Mouse (Mus musculus) liver, embryonic 13.5 days (tissue): ENCODE measurements around the gene Pitpna. TPM values are rescaled to one million over a fixed set of nuclear protein-coding genes. Genes with fewer than 3 reads are reported as not detected.

Experiments used
- ATAC-seq: fragments of 200-750 bp; cut with Nextera tagmentation; 2 replicates; pipeline ENCODE4 v1.8.0; 2017; ENCODE audit warnings: low read depth, mild to moderate bottlenecking, moderate number of reproducible peaks, moderate library complexity
- DNase-seq: peaks from one replicate; pipeline ENCODE4 v3.0.0; 2022
- H3K27ac ChIP-seq: fragments of 300-500 bp; sonication (generic); 2 replicates; pipeline ENCODE4 v1.5.1; 2015; ENCODE audit warnings: moderate library complexity, mild to moderate bottlenecking, inconsistent platforms
- H3K27me3 ChIP-seq: fragments of 300-500 bp; sonication (generic); 2 replicates; pipeline ENCODE4 v1.6.1; 2015; ENCODE audit warnings: mild to moderate bottlenecking, inconsistent platforms
- H3K36me3 ChIP-seq: fragments of 300-500 bp; sonication (generic); 2 replicates; pipeline ENCODE4 v1.6.1; 2015; ENCODE audit warnings: mild to moderate bottlenecking, inconsistent platforms
- H3K4me1 ChIP-seq: fragments of 300-500 bp; sonication (generic); replicated peaks from 2 replicates; pipeline ENCODE4 v1.6.1; 2015; ENCODE audit warnings: inconsistent platforms
- H3K4me2 ChIP-seq: fragments of 300-500 bp; sonication (generic); 2 replicates; pipeline ENCODE4 v1.6.1; 2015; ENCODE audit warnings: inconsistent platforms, mild to moderate bottlenecking, moderate library complexity
- H3K4me3 ChIP-seq: fragments of 300-500 bp; sonication (generic); replicated peaks from 2 replicates; pipeline ENCODE4 v1.5.1; 2015; ENCODE audit warnings: mild to moderate bottlenecking, inconsistent platforms
- H3K9ac ChIP-seq: fragments of 300-500 bp; sonication (generic); 2 replicates; pipeline ENCODE4 v1.6.1; 2015; ENCODE audit warnings: mild to moderate bottlenecking, inconsistent platforms
- H3K9me3 ChIP-seq: fragments of 300-500 bp; sonication (generic); replicated peaks from 2 replicates; pipeline ENCODE4 v1.6.1; 2016; ENCODE audit warnings: inconsistent platforms
- WGBS: fragments of 180-500 bp; shearing (Covaris S2); methylation state at CpG from one replicate; pipeline ENCODE4 v1.1.7; 2015; ENCODE audit not compliant: insufficient replicate concordance; 5-methylcytosine and 5-hydroxymethylcytosine counted together
- polyA plus RNA-seq: library from polyadenylated mRNA; unstranded; fragments of >200 nt; fragmentation: Nextera tagmentation; extraction: Ambion mirVana; gene quantifications from 2 replicates; pipeline ENCODE4 v1.2.1, GENCODE M21; 2015

Pitpna gene
- polyA plus RNA-seq, 1 experiment from 2014 or later, result 33.2 TPM

DNA sequence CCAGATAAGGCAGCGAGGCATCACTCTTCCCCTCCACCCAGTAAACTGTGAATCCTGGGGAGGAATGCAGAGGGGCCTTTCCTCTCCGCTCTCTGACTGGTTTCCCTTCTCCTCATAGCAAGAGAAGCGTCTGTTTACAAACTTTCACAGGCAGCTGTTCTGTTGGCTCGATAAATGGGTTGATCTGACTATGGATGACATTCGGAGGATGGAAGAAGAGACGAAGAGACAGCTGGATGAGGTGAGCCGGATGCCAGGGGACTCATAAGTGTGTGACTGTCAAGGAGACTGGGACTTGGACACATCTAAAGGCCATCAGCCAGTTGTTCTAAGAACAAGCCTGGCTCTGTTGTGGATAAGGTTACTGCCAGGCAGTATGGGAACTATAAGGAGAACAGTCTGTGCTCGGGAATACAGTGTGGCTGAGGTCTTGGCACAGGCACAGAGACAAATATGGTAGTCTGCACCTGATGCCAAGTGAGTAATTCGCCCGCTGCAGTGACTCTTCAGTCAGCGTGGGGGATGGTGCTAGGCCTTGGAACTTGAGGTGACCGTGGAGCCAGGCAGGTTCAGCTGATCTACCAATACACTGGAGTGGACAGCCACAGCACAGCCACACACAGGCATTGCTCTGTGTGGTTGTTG, 32.4 kb downstream of the Pitpna start:
- peaks cover 20% of the 10 kb centered on the region for H3K4me1 ChIP-seq
- H3K36me3 ChIP-seq, result peaks cover 67% of the 10 kb centered on the region
- no peak for DNase-seq
- no peaks in the 10 kb centered on the region for H3K9me3 ChIP-seq
- ATAC-seq, result no peak
- no peak overlapping the region for H3K4me3 ChIP-seq
- no peak overlapping the region for H3K9ac ChIP-seq
- H3K27ac ChIP-seq, result no peak overlapping the region
- 83% methylated on average over 12 of the region's 12 CpGs for WGBS
- H3K4me2 ChIP-seq, result no peak overlapping the region
- no peaks in the 10 kb centered on the region for H3K27me3 ChIP-seq

DNA sequence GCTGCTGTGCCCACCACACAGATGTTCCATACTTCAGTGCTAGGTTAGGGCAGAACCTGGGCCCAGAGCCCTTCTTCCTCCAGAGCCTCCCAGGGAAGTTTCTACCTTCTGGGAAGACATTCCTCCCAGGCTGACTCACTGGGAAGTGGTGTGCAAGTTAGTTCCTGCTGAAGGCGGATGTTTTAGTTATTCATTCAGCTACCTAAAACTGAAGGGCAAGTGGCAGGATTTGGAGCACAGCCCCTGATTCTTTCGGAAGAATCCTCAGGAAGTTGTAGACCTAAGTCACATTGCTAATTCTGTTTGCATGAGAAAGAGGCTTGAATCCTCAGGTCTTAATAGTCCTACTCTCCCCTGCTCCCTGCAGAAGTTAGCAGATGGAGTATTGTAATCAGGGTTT, 33.5 kb downstream of the Pitpna start:
- WGBS, result 81% methylated on average over 2 of the region's 2 CpGs
- Histone ChIP-seq H3K27ac (no peak overlapping the region), H3K9ac (no peak overlapping the region), H3K4me2 (no peak overlapping the region), H3K4me1 (peaks cover 20% of the 10 kb centered on the region), H3K36me3 (peaks cover 73% of the 10 kb centered on the region), H3K4me3 (no peak overlapping the region), H3K9me3 (no peaks in the 10 kb centered on the region), H3K27me3 (no peaks in the 10 kb centered on the region)
- ATAC-seq (no peak), DNase-seq (no peak)

DNA sequence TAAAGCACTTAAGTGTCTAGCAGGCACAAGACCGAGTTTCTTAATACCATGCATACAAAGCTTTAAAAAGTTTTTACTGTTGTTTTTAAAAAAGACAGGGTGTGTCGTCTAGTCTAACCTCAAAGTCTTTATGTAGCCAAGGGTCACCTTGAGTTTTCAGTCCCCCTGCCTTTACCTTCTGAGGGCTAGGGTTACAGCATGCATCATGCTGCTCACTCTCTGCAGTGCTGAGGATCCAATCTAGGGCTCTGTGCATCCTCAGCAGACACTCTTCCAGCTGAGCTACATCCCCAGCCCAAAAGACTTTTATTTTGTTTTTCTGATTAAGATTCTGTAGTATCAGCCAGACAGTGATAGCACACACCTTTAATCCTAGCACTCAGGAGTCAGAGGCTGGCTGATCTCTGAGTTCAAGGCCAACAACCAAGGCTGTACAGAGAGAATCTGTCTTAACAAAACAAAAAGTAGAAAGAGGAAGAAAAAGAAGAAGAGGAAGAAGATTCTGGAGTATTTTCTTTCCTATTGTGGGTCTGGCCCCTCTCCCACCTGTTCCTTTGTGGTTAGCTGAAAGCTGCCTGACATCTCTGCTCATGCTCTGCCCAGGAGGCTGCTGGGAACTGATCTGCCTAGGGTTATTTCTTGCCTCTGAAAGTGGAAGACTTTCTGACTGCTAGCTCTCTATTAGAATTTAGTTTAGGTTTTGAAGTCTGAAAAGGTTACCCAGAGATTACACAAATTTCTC, 34.9 kb downstream of the Pitpna start:
- no peaks in the 10 kb centered on the region for H3K27me3 ChIP-seq
- no peak overlapping the region for H3K4me2 ChIP-seq
- DNase-seq (no peak), ATAC-seq (no peak)
- no peak overlapping the region for H3K4me3 ChIP-seq
- H3K27ac ChIP-seq, result peak overlapping the region; percentile 69; the same call in 1 of the 2 replicates
- no peaks in the 10 kb centered on the region for H3K9me3 ChIP-seq
- H3K36me3 ChIP-seq, result peaks cover 75% of the 10 kb centered on the region
- no peak overlapping the region for H3K9ac ChIP-seq
- H3K4me1 ChIP-seq, result peaks cover 20% of the 10 kb centered on the region
- WGBS, result 72% methylated on average over 2 of the region's 2 CpGs

DNA sequence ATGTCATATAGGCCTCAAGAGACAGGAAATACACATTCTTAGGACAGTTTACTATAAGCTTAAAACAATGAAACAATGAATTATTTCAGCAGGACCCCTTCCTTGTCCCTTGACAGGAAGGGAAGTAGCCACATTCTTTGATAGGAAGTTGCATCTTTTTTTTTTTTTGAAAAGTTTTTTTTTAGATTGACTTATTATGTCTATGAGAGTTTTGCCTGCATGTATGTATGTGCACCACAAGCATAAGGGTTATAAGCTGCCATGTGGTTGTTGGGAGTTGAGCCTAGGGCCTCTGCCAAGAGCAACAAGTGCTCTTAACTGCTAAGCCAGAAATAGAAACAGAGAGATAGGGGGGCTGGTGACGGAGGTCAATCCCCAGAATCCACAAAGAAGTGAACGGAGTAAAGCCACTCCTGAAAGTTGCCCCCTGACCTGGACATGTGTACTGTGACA, 36.2 kb downstream of the Pitpna start:
- 16% methylated on average over 2 of the region's 2 CpGs for WGBS
- no peak for ATAC-seq

DNA sequence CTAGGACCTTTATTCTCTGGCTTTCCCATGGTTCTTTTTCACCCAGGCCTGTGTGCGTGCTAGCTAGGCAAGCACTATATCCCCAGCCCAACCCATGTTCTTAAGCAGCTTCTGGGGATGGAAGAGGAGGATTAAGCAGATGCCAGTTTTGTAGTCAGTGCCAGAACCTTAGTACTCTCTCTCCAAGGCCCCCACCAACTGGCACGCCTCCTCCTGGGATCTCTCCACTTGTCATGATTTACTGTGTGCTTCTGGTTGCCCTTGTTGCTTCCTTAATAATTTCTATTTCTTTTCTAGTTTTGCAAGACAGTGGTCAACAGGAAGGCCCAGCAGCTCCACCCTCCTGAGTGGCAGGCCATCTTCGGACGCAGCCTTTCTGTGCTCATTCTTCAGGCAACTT, 37.9 kb downstream of the Pitpna start:
- peaks cover 55% of the 10 kb centered on the region for H3K36me3 ChIP-seq
- no peak for DNase-seq
- no peak overlapping the region for H3K9ac ChIP-seq
- H3K27me3 ChIP-seq, result no peaks in the 10 kb centered on the region
- no peak overlapping the region for H3K27ac ChIP-seq
- ATAC-seq, result no peak
- H3K4me1 ChIP-seq, result peaks cover 31% of the 10 kb centered on the region
- 82% methylated on average over 4 of the region's 4 CpGs for WGBS
- no peak overlapping the region for H3K4me3 ChIP-seq
- H3K9me3 ChIP-seq, result no peaks in the 10 kb centered on the region
- H3K4me2 ChIP-seq, result no peak overlapping the region

More for the DNA sequence above, 36.2 kb downstream of the Pitpna start:
- Histone ChIP-seq H3K27me3 (no peaks in the 10 kb centered on the region), H3K4me2 (no peak overlapping the region), H3K27ac (peak overlapping the region; percentile 67; the same call in 1 of the 2 replicates), H3K9ac (no peak overlapping the region), H3K4me3 (no peak overlapping the region), H3K4me1 (peaks cover 20% of the 10 kb centered on the region), H3K9me3 (no peaks in the 10 kb centered on the region), H3K36me3 (peaks cover 72% of the 10 kb centered on the region)
- DNase-seq, result no peak

DNA sequence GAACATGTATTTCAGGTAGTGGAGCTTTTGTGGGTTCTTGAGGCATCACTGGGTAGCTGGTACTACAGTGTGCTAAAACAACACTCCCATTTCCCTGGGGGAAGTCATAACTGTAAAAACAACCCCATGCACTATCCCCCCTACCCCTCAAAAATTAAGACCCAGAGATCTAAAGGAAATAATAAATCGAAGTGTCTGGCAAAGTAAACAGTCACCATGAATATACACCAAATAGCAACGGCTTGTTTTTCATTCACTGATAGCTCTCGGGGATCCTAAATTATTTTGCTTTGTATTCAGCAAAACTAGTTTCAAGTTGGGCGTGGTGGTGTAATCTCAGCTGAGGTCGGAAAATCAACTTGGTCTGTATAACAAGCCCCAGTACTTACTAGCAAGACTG, 42.2 kb downstream of the Pitpna start:
- H3K9ac ChIP-seq, result peak overlapping the region; percentile 77
- WGBS, result 7% methylated on average over 5 of the region's 5 CpGs
- H3K27ac ChIP-seq, result peak overlapping the region; percentile 80
- DNase-seq (no peak), ATAC-seq (no peak)
- H3K4me2 ChIP-seq, result peak overlapping the region; percentile 86
- H3K4me1 ChIP-seq, result peaks cover 26% of the 10 kb centered on the region
- no peaks in the 10 kb centered on the region for H3K27me3 ChIP-seq
- H3K36me3 ChIP-seq, result peaks cover 39% of the 10 kb centered on the region
- peak overlapping the region; percentile 93 for H3K4me3 ChIP-seq
- H3K9me3 ChIP-seq, result no peaks in the 10 kb centered on the region

DNA sequence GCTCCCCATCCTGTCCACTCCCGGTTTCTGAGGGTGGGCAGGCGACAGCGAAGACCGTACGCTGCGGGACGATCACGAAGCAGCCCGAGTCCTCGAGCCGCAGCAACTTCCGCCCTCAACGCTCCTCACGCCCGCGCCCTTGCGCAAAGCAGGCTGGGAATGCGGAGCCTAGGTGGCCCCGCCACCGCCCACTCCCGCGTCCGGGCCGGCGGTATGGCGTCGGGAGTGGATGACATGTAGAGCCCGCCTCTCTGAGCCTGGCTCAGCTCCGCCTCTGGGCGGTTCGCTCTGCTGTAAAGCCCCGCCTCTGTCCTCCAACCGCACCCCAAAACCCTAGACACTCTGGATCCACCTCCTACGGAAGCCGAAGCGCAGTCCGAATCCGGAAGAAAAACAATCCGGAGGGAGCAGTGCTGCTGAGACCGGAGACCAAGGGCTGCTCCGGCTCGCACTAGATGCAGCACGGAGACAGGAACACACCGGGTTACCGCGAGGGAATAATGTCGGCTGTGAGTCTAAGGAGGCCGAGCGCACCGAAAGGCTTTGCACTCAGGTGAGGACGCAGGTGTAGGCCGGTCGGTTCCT, 42.8 kb downstream of the Pitpna start, which contains the start of gene Inpp5k:
Inpp5k (plus strand) TSS at position 344 of the 585 bp plus-strand sequence.
- ATAC-seq (peak; percentile 100), DNase-seq (peak; percentile 98)
- Histone ChIP-seq H3K4me2 (peak within 1 kb of the TSS; percentile 86), H3K4me3 (peak within 1 kb of the TSS; percentile 93), H3K27me3 (no peaks in the 10 kb centered on the region), H3K9ac (peak within 1 kb of the TSS; percentile 87), H3K27ac (peak within 1 kb of the TSS; percentile 81), H3K4me1 (peaks cover 31% of the 10 kb centered on the region), H3K36me3 (peaks cover 36% of the 10 kb centered on the region), H3K9me3 (no peaks in the 10 kb centered on the region)
- under 1% methylated on average over 53 of the region's 53 CpGs for WGBS

DNA sequence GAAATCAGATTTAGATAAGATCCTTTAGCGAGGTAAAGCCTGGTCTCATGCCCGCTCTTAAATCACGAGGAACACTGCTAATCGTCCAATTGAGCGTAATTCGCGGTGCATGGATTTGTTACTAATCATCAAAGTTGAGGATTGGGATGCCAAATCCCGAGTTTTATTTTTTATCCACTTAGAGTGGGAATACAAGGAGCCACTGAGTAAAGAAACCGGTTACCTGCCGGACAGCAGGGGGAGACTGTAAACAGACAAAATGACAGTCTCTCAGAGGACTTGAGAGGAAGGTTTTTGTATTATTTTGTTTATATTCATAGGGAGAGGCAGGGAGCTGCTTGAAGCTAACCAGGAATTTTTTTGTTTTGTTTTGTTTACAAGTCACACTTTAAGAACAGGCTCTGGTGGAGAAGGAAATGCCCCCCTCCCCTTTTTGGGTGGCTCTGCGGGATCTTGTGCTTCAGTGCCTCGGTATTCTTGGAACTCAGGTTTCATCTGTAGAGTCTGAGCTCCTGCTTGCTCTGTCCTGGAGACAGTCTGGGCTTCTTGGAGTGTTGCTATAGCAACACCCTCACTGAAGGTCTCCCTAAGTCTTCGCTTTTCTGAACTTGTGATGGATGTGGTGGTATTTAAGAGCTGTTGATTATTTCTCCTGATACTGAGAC, 43.8 kb downstream of the Pitpna start:
- no peaks in the 10 kb centered on the region for H3K9me3 ChIP-seq
- 11% methylated on average over 13 of the region's 13 CpGs for WGBS
- ATAC-seq (no peak), DNase-seq (no peak)
- no peaks in the 10 kb centered on the region for H3K27me3 ChIP-seq
- peaks cover 27% of the 10 kb centered on the region for H3K36me3 ChIP-seq
- peaks cover 34% of the 10 kb centered on the region for H3K4me1 ChIP-seq
- peak overlapping the region; percentile 81; the same call in 1 of the 2 replicates for H3K27ac ChIP-seq
- peak overlapping the region; percentile 93 for H3K4me3 ChIP-seq
- peak overlapping the region; percentile 86 for H3K4me2 ChIP-seq
- H3K9ac ChIP-seq, result peak overlapping the region; percentile 87

DNA sequence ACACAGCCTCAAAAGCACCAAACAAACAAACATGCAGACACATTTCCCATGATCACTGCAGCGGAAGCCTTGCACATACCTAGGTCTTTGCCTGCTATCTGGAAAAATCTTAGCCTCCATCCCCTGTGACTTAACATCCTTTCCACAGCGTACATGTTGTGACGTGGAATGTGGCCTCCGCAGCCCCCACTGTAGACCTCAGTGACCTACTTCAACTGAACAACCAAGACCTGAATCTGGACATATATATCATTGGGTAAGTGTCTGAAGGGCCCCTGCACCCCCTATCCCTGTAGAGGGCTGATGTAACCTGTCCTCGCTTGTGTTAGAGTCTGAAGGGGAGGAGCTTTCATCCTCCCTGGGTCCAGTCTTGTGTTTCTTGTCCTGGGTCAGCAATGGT, 45.0 kb downstream of the Pitpna start:
- no peaks in the 10 kb centered on the region for H3K9me3 ChIP-seq
- WGBS, result 85% methylated on average over 5 of the region's 5 CpGs
- no peak for ATAC-seq

DNA sequence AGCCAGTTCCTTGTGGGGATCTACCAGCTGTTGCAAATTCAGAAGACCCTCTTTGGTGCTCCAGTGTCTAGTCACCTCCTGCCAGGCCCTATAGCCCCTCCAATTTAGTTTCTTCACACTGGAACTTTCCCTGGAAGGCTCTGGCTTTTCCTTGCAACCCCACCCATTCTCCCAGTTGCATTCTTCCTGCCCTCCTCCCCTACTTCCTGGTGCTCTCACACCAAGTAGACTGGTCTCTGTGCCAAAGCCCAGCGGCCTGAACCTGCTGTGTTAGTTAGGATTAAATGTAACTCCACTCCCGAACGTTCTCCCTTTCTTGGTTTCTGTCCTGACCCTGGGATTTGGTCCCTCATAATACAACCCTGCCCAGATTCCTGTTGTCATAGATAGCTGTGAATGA, 46.9 kb downstream of the Pitpna start:
- 78% methylated on average over 3 of the region's 3 CpGs for WGBS

More for the DNA sequence above, 45.0 kb downstream of the Pitpna start:
- peaks cover 45% of the 10 kb centered on the region for H3K4me1 ChIP-seq
- no peak overlapping the region for H3K4me2 ChIP-seq
- no peak overlapping the region for H3K9ac ChIP-seq
- H3K36me3 ChIP-seq, result peaks cover 22% of the 10 kb centered on the region
- no peak overlapping the region for H3K4me3 ChIP-seq
- no peaks in the 10 kb centered on the region for H3K27me3 ChIP-seq
- no peak for DNase-seq
- no peak overlapping the region for H3K27ac ChIP-seq

DNA sequence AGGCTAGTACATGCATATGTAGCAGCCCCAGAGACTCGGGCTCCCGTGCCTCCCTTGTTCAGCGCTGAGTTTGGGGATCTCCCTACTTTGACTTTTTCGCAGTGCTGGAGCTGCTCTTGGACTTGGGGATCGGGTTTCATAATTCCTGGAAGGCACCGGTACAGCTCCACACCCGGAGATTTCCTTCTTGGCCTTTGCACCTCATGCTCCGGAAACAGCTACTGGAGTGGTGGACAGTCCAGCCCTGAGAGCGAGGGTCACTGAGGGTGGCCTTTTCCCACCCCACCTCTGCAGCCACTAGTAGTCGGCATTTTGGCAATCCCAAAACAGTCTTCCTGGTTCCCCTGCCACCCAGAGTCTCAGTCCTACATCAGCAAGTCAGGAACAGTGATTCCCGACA, 47.4 kb downstream of the Pitpna start:
- 0 out of 2 replicates have a peak overlapping the region, but pooled peaks have one; percentile 18 for H3K27ac ChIP-seq
- H3K36me3 ChIP-seq, result peaks cover 21% of the 10 kb centered on the region
- WGBS, result 69% methylated on average over 11 of the region's 11 CpGs
- H3K27me3 ChIP-seq, result no peaks in the 10 kb centered on the region
- H3K9me3 ChIP-seq, result no peaks in the 10 kb centered on the region
- H3K4me3 ChIP-seq, result no peak overlapping the region
- ATAC-seq (no peak), DNase-seq (no peak)
- no peak overlapping the region for H3K9ac ChIP-seq
- H3K4me1 ChIP-seq, result peaks cover 36% of the 10 kb centered on the region
- H3K4me2 ChIP-seq, result no peak overlapping the region

More for the DNA sequence above, 46.9 kb downstream of the Pitpna start:
- H3K4me2 ChIP-seq, result no peak overlapping the region
- ATAC-seq, result no peak
- H3K27me3 ChIP-seq, result no peaks in the 10 kb centered on the region
- no peaks in the 10 kb centered on the region for H3K9me3 ChIP-seq
- H3K4me3 ChIP-seq, result no peak overlapping the region
- H3K36me3 ChIP-seq, result peaks cover 21% of the 10 kb centered on the region
- H3K27ac ChIP-seq, result no peak overlapping the region
- H3K4me1 ChIP-seq, result peaks cover 40% of the 10 kb centered on the region
- H3K9ac ChIP-seq, result no peak overlapping the region
- no peak for DNase-seq
